ENCODE assay signal across 10 mouse cellular contexts in the genomic region with DNA sequence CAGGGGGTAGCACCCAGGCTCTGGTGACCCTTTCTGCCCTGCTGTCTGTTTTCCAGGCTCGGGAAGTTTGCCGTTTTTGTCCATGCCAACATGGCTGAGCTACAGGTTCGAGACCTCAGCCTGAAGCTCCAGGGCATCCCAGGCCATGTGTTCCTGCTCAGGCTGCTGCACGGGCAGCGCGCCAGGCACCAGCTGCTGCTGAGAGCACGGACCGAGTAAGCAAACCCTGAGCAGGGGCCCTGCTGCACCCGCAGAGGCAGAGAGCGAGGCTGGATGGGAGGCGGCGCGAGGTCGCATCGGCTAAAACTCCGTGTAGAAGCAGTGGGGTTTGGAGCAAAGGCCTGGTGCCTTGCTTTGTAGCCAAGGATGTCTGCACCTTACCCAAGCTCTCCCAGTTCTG. TPM values are rescaled to one million over a fixed set of nuclear protein-coding genes. Genes with fewer than 3 reads are reported as not detected.
A peak's percentile ranks its signal among the peaks of the same experiment; 100 is the strongest.
DNase-seq lines count a peak whose midpoint lies in the region; ATAC-seq and TF ChIP-seq lines count a peak whose summit lies in the region.
"Had no signal": no experiment of that assay in that cellular context is flagged by ENCODE, and none has a peak within 500 bp of the region (broad histone marks: within the 10 kb centered on the region; RNA-seq: fewer than 3 reads in every experiment).

No protein-coding gene starts in this region.

- H3K4me2 ChIP-seq in lung, embryonic 15.5 days = no peak overlapping the region
- no peak overlapping the region for H3K4me2 ChIP-seq in myocyte (ENCODE audit: low read depth)

- peaks cover 8% of the 10 kb centered on the region for H3K27me3 ChIP-seq in lung, embryonic 15.5 days
- no peaks in the 10 kb centered on the region for H3K27me3 ChIP-seq in myocyte (ENCODE audit: control insufficient read depth, insufficient read depth, insufficient read length)

- H3K9ac ChIP-seq in lung, embryonic 15.5 days = no peak overlapping the region

- no peak overlapping the region for H3K4me3 ChIP-seq in lung, embryonic 15.5 days
- no peak overlapping the region for H3K4me3 ChIP-seq in lung, adult 2 months (replicated peaks; ENCODE audit: extremely low read depth, low read depth, low read length)
- no peak overlapping the region for H3K4me3 ChIP-seq in myocyte

- no peak for TF ChIP-seq POLR2A in lung, adult 2 months (IDR thresholded peaks at IDR 0.05; ENCODE audit: borderline replicate concordance, extremely low read depth, low read depth, low read length)
- no peak for TF ChIP-seq POLR2A in myocyte (IDR thresholded peaks at IDR 0.05; ENCODE audit: insufficient read length, low read depth)

- H3K36me3 ChIP-seq in lung, embryonic 15.5 days = peaks cover 22% of the 10 kb centered on the region
- H3K36me3 ChIP-seq in myocyte (ENCODE audit: control insufficient read depth, insufficient read depth) = peaks cover 6% of the 10 kb centered on the region

- intact Hi-C loops in heart, postnatal 14 days (cut with DNase I) = no loop called here

- no peak overlapping the region for H3ac ChIP-seq in myocyte (ENCODE audit: control insufficient read depth, insufficient read length)

- no peak overlapping the region for H3K27ac ChIP-seq in lung, embryonic 15.5 days

- peaks cover 11% of the 10 kb centered on the region; the same call in 1 of the 2 replicates for H3K4me1 ChIP-seq in lung, embryonic 15.5 days
- no peaks in the 10 kb centered on the region for H3K4me1 ChIP-seq in lung, adult 2 months (ENCODE audit: control insufficient read depth, insufficient read depth, low read length)

- no peaks in the 10 kb centered on the region for H3K79me2 ChIP-seq in myocyte (ENCODE audit: control insufficient read depth, insufficient read depth)

- DNase-seq in heart, adult 11 months = peak; percentile 98
- DNase-seq in heart, adult 8-10 months (ENCODE audit: low spot score) = no peak
- DNase-seq in lung, adult 2 months = no peak
- peak; percentile 79 for DNase-seq in heart, postnatal 14 days
- no peak for DNase-seq in layer of hippocampus, adult 18-20 months (ENCODE audit: low spot score in 2 of 2)
- no peak for DNase-seq in retina, embryonic 14.5 days (ENCODE audit: low spot score)
- DNase-seq: thymus, postnatal 25 days had no signal

- no peaks in the 10 kb centered on the region for H3K9me3 ChIP-seq in lung, embryonic 15.5 days

- peak; percentile 71; the same call in 1 of the 2 replicates for ATAC-seq in lung, embryonic 15.5 days (ENCODE audit: borderline replicate concordance, extremely low read depth, low FRiP score, low TSS enrichment)

- WGBS in lung, embryonic 15.5 days = 62% methylated on average over 16 of the region's 16 CpGs
- WGBS in lung, adult 2 months = 73% methylated on average over 16 of the region's 16 CpGs

- no peak for TF ChIP-seq CTCF in lung, adult 2 months (IDR thresholded peaks at IDR 0.05; ENCODE audit: insufficient read depth, low read length)

TF ChIP-seq in myocyte, 11 proteins besides CTCF, POLR2A, EP300 and RAD21:
- peak in 1 of 3 experiments; percentile 49 for TF ChIP-seq MYOD1 (IDR thresholded peaks at IDR 0.05; ENCODE audit: control insufficient read depth in 1 of 3, insufficient read length in 2 of 3, low read depth in 2 of 3)
- no peak for TF ChIP-seq TCF12 (IDR thresholded peaks at IDR 0.05; ENCODE audit: insufficient read depth, poor library complexity, severe bottlenecking)
- no peak for TF ChIP-seq MAX (IDR thresholded peaks at IDR 0.05; ENCODE audit: low read depth)
- peak in 2 of 3 experiments; percentile 65 to 72 for TF ChIP-seq MYOG (IDR thresholded peaks at IDR 0.05; ENCODE audit: control insufficient read depth in 1 of 3, insufficient read depth in 1 of 3, insufficient read length in 2 of 3, low read depth in 2 of 3)
TF ChIP-seq in myocyte: peak in this region for 2.

RNA-seq across cellular contexts. Expression of a gene that starts 14.9 kb away (rescaled TPM):
- total RNA-seq in heart, adult 8-10 months (2022) = 10 to 100 TPM; 26.2 to 32.2 (median 30.3) TPM
- polyA plus RNA-seq in lung, embryonic 15.5 days (2015; fragmentation: Nextera tagmentation; extraction: Ambion mirVana) = 19.2 and 20.5 TPM in 2 replicates
- 11.5 and 15.3 TPM in 2 replicates for polyA plus RNA-seq in lung, adult 2 months (2012; rRNA removed)
- total RNA-seq in heart, postnatal 14 days (2021) = 10 to 100 TPM; 20.7 TPM
- 28.6 TPM for polyA plus RNA-seq in myocyte (2012; fragmentation: generic; extraction: Trizol)
- total RNA-seq in layer of hippocampus, adult 18-20 months (2021) = 10 to 100 TPM; 19.3 to 19.9 TPM
- total RNA-seq: common myeloid progenitor, adult 5-6 weeks had no signal

RNA-seq across cellular contexts. Expression of a gene that starts 40.5 kb away (rescaled TPM):
- total RNA-seq in heart, adult 8-10 months (2022) = 1 to 10 TPM in 1 of 4 experiments, under 1 TPM in 3; 0.44 to 1.2 (median 0.66) TPM
- polyA plus RNA-seq in lung, embryonic 15.5 days (2015; fragmentation: Nextera tagmentation; extraction: Ambion mirVana) = 5.9 and 6.0 TPM in 2 replicates
- 1.9 and 3.7 TPM in 2 replicates for polyA plus RNA-seq in lung, adult 2 months (2012; rRNA removed)
- under 1 TPM; 0.68 to 0.86 TPM for total RNA-seq in heart, postnatal 14 days (2021)
- polyA plus RNA-seq in myocyte (2012; fragmentation: generic; extraction: Trizol) = 0.78 TPM
- 1 to 10 TPM; 3.0 to 4.5 TPM for total RNA-seq in layer of hippocampus, adult 18-20 months (2021)

RNA-seq across cellular contexts. Expression of a gene that starts 46.8 kb away (rescaled TPM):
- total RNA-seq in heart, adult 8-10 months (2022) = 1 to 10 TPM; 4.6 to 7.1 (median 5.2) TPM
- polyA plus RNA-seq in lung, embryonic 15.5 days (2015; fragmentation: Nextera tagmentation; extraction: Ambion mirVana) = 10.8 and 11.0 TPM in 2 replicates
- 54.0 and 68.8 TPM in 2 replicates for polyA plus RNA-seq in lung, adult 2 months (2012; rRNA removed)
- total RNA-seq in heart, postnatal 14 days (2021) = 1 to 10 TPM; 8.0 to 8.9 TPM
- 46.8 TPM for polyA plus RNA-seq in myocyte (2012; fragmentation: generic; extraction: Trizol)
- 1 to 10 TPM in 1 of 2 experiments, under 1 TPM in 1; 0.99 to 1.4 TPM for total RNA-seq in layer of hippocampus, adult 18-20 months (2021)

Comparison
In these comparisons a context has a peak if more than half of its experiments do, and no peak if none do; other contexts are left out.
1. DNase-seq: peak in heart, adult 11 months (single experiment) and heart, postnatal 14 days (2 of 2); none in heart, adult 8-10 months (single experiment), lung, adult 2 months (single experiment), layer of hippocampus, adult 18-20 months (0 of 2) and retina, embryonic 14.5 days (single experiment).